Comparison of ENCODE assay signal across 16 mouse cellular contexts in genomic region chr19:40363447-40363846, GRCm38 (mm10).
DNase-seq lines count a peak whose midpoint lies in the region; ATAC-seq and TF ChIP-seq lines count a peak whose summit lies in the region.
"Had no signal": no experiment of that assay in that cellular context is flagged by ENCODE, and none has a peak within 500 bp of the region (broad histone marks: within the 10 kb centered on the region; RNA-seq: fewer than 3 reads in every experiment).

No protein-coding gene starts in this region.

- TF ChIP-seq EP300 in heart, adult 2 months (IDR thresholded peaks at IDR 0.05; ENCODE audit: insufficient read depth, low read depth, low read length) = 0 out of 2 replicates have a peak, but pooled peaks have one; percentile 25
- no peak for TF ChIP-seq EP300 in liver, embryonic 14.5 days (IDR thresholded peaks at IDR 0.05; ENCODE audit: low read depth)

- peaks cover 22% of the 10 kb centered on the region for H3K4me1 ChIP-seq in heart, adult 2 months (ENCODE audit: control insufficient read depth, insufficient read depth, low read length)
- peaks cover 46% of the 10 kb centered on the region for H3K4me1 ChIP-seq in heart, embryonic 12.5 days (replicated peaks)
- H3K4me1 ChIP-seq in liver, embryonic 14.5 days (replicated peaks; ENCODE audit: control insufficient read depth in 2 of 2, insufficient read depth in 2 of 2, low read length in 1 of 2) = peaks cover 0 to 4% of the 10 kb centered on the region in 2 experiments; a peak in 1 of 4 replicates
- H3K4me1 ChIP-seq in liver, embryonic 11.5 days (replicated peaks; ENCODE audit: control insufficient read depth, insufficient read depth, low read length) = 0 out of 2 replicates have a peak, but pooled peaks cover 2% of the 10 kb centered on the region
- H3K4me1 ChIP-seq in E14TG2a.4 (replicated peaks; ENCODE audit: low read depth, low read length) = peaks cover 32% of the 10 kb centered on the region
- H3K4me1 ChIP-seq in neural tube, embryonic 15.5 days = peaks cover 11% of the 10 kb centered on the region

- intact Hi-C loops in heart, adult 2 months (cut with DNase I) = no loop called here

- peaks cover 2% of the 10 kb centered on the region; the same call in 1 of the 2 replicates for H3K9me3 ChIP-seq in heart, embryonic 12.5 days (replicated peaks)
- no peaks in the 10 kb centered on the region for H3K9me3 ChIP-seq in liver, embryonic 14.5 days (ENCODE audit: control insufficient read depth, low read length)
- H3K9me3 ChIP-seq in liver, embryonic 11.5 days (ENCODE audit: control insufficient read depth, low read length) = no peaks in the 10 kb centered on the region
- no peaks in the 10 kb centered on the region for H3K9me3 ChIP-seq in E14TG2a.4 (ENCODE audit: low read length)
- no peaks in the 10 kb centered on the region; the same call in 1 of the 2 replicates for H3K9me3 ChIP-seq in neural tube, embryonic 15.5 days (replicated peaks)
- H3K9me3 ChIP-seq: embryonic facial prominence, embryonic 15.5 days; heart, embryonic 15.5 days; lung, embryonic 15.5 days had no signal

- no peaks in the 10 kb centered on the region for H3K79me2 ChIP-seq in heart, adult 2 months (replicated peaks; ENCODE audit: control insufficient read depth, insufficient read depth, low read length)

- H3K27ac ChIP-seq in heart, adult 2 months = no peak overlapping the region
- no peak overlapping the region for H3K27ac ChIP-seq in heart, embryonic 12.5 days (ENCODE audit: poor library complexity, severe bottlenecking)
- H3K27ac ChIP-seq in liver, embryonic 14.5 days = no peak overlapping the region
- no peak overlapping the region for H3K27ac ChIP-seq in liver, embryonic 11.5 days (ENCODE audit: low read depth, low read length)
- no peak overlapping the region for H3K27ac ChIP-seq in neural tube, embryonic 15.5 days (replicated peaks)
- H3K27ac ChIP-seq: embryonic facial prominence, embryonic 15.5 days; heart, embryonic 15.5 days; lung, embryonic 15.5 days had no signal

- H3K27me3 ChIP-seq in heart, adult 2 months (ENCODE audit: control insufficient read depth, insufficient read depth, low read length) = no peaks in the 10 kb centered on the region
- H3K27me3 ChIP-seq in heart, embryonic 12.5 days (replicated peaks) = no peaks in the 10 kb centered on the region
- H3K27me3 ChIP-seq in liver, embryonic 14.5 days (ENCODE audit: control insufficient read depth, insufficient read depth, low read length) = no peaks in the 10 kb centered on the region
- H3K27me3 ChIP-seq in liver, embryonic 11.5 days (replicated peaks; ENCODE audit: control insufficient read depth, insufficient read depth, low read length) = no peaks in the 10 kb centered on the region
- no peaks in the 10 kb centered on the region for H3K27me3 ChIP-seq in E14TG2a.4 (ENCODE audit: insufficient read depth, low read length)
- H3K27me3 ChIP-seq in neural tube, embryonic 15.5 days (replicated peaks) = no peaks in the 10 kb centered on the region
- H3K27me3 ChIP-seq: embryonic facial prominence, embryonic 15.5 days; heart, embryonic 15.5 days; lung, embryonic 15.5 days had no signal

- TF ChIP-seq CTCF in heart, adult 2 months (IDR thresholded peaks at IDR 0.05) = peak; percentile 64
- peak; percentile 76 for TF ChIP-seq CTCF in liver, embryonic 14.5 days (IDR thresholded peaks at IDR 0.05; ENCODE audit: low read depth)
- peak; percentile 96 for TF ChIP-seq CTCF in E14TG2a.4 (conservative IDR thresholded peaks at IDR 0.05; ENCODE audit: low read length)
- peak; percentile 38; the same call in 1 of the 2 replicates for TF ChIP-seq CTCF in brain, embryonic 14.5 days (IDR thresholded peaks at IDR 0.05; ENCODE audit: borderline replicate concordance, extremely low read depth, insufficient read depth, insufficient read length)

- WGBS in heart, adult 2 months = 96% methylated on average over 5 of the region's 5 CpGs
- WGBS in heart, embryonic 12.5 days = 95% methylated on average over 5 of the region's 5 CpGs
- WGBS in liver, embryonic 14.5 days (ENCODE audit: insufficient replicate concordance) = 88% methylated on average over 5 of the region's 5 CpGs
- 89% methylated on average over 5 of the region's 5 CpGs for WGBS in liver, embryonic 11.5 days
- WGBS in neural tube, embryonic 15.5 days = 97% methylated on average over 5 of the region's 5 CpGs

- no peak for ATAC-seq in heart, embryonic 12.5 days (ENCODE audit: insufficient number of reproducible peaks, low FRiP score)
- no peak for ATAC-seq in liver, embryonic 14.5 days (ENCODE audit: insufficient read depth)
- ATAC-seq in liver, embryonic 11.5 days (replicated peaks; ENCODE audit: low FRiP score) = no peak
- no peak for ATAC-seq in neural tube, embryonic 15.5 days (ENCODE audit: low FRiP score)

- no peak overlapping the region for H3K4me2 ChIP-seq in heart, embryonic 12.5 days
- H3K4me2 ChIP-seq in liver, embryonic 14.5 days (ENCODE audit: low read depth) = no peak overlapping the region
- H3K4me2 ChIP-seq in liver, embryonic 11.5 days = no peak overlapping the region
- no peak overlapping the region for H3K4me2 ChIP-seq in neural tube, embryonic 15.5 days
- H3K4me2 ChIP-seq: embryonic facial prominence, embryonic 15.5 days; heart, embryonic 15.5 days; lung, embryonic 15.5 days had no signal

- no peak overlapping the region for H3K4me3 ChIP-seq in heart, adult 2 months
- no peak overlapping the region for H3K4me3 ChIP-seq in heart, embryonic 12.5 days
- H3K4me3 ChIP-seq in liver, embryonic 14.5 days (ENCODE audit: insufficient read depth in 1 of 2, low read depth in 2 of 2, low read length in 2 of 2) = no peak overlapping the region
- no peak overlapping the region for H3K4me3 ChIP-seq in liver, embryonic 11.5 days (ENCODE audit: low read depth, low read length)
- H3K4me3 ChIP-seq in E14TG2a.4 (replicated peaks; ENCODE audit: low read length) = no peak overlapping the region
- H3K4me3 ChIP-seq in neural tube, embryonic 15.5 days (replicated peaks) = no peak overlapping the region
- H3K4me3 ChIP-seq: embryonic facial prominence, embryonic 15.5 days; heart, embryonic 15.5 days; lung, embryonic 15.5 days had no signal

- no peak for DNase-seq in heart, adult 2 months
- no peak for DNase-seq in liver, embryonic 14.5 days (ENCODE audit: low read depth in 3 of 3, low spot score in 3 of 3)
- no peak for DNase-seq in liver, embryonic 11.5 days (ENCODE audit: low spot score)
- no peak for DNase-seq in brain, embryonic 14.5 days (ENCODE audit: low read depth)
- no peak for DNase-seq in spleen, adult 18-20 months
- DNase-seq: cerebellum, adult 18-20 months; kidney, postnatal 10 days; left cerebral cortex, postnatal 4 days; right cerebral cortex, adult 18-20 months; thymus, adult 18-20 months had no signal

- no peak overlapping the region for H3K9ac ChIP-seq in heart, adult 2 months (ENCODE audit: low read depth, low read length)
- no peak overlapping the region for H3K9ac ChIP-seq in heart, embryonic 12.5 days
- H3K9ac ChIP-seq in liver, embryonic 14.5 days (replicated peaks) = no peak overlapping the region
- no peak overlapping the region for H3K9ac ChIP-seq in liver, embryonic 11.5 days (ENCODE audit: low read depth, low read length)
- H3K9ac ChIP-seq in neural tube, embryonic 15.5 days (replicated peaks) = no peak overlapping the region
- H3K9ac ChIP-seq: embryonic facial prominence, embryonic 15.5 days; heart, embryonic 15.5 days; lung, embryonic 15.5 days had no signal

- H3K36me3 ChIP-seq in heart, adult 2 months (ENCODE audit: control insufficient read depth, insufficient read depth, low read length) = peaks cover 55% of the 10 kb centered on the region
- H3K36me3 ChIP-seq in heart, embryonic 12.5 days = peaks cover 46% of the 10 kb centered on the region
- peaks cover 8% of the 10 kb centered on the region for H3K36me3 ChIP-seq in liver, embryonic 14.5 days (replicated peaks; ENCODE audit: control insufficient read depth, insufficient read depth, low read depth)
- peaks cover 7% of the 10 kb centered on the region; the same call in 1 of the 2 replicates for H3K36me3 ChIP-seq in liver, embryonic 11.5 days (ENCODE audit: control insufficient read depth, insufficient read depth, low read length)
- H3K36me3 ChIP-seq in E14TG2a.4 (ENCODE audit: insufficient read depth, low read length) = peaks cover 1% of the 10 kb centered on the region; the same call in 1 of the 2 replicates
- peaks cover 31% of the 10 kb centered on the region for H3K36me3 ChIP-seq in neural tube, embryonic 15.5 days

- no peak for TF ChIP-seq POLR2A in heart, adult 2 months (IDR thresholded peaks at IDR 0.05; ENCODE audit: insufficient read depth, low read depth, low read length)
- TF ChIP-seq POLR2A in brain, embryonic 14.5 days (IDR thresholded peaks at IDR 0.05; ENCODE audit: borderline replicate concordance, extremely low read depth, insufficient read depth, insufficient read length, poor library complexity, severe bottlenecking) = no peak

Comparison
In these comparisons a context has a peak if more than half of its experiments do, and no peak if none do; other contexts are left out.
1. CTCF ChIP-seq: peak in every context shown above with its lines; median percentile 96 in E14TG2a.4; 76 in liver, embryonic 14.5 days; 64 in heart, adult 2 months; 38 in brain, embryonic 14.5 days.